Mouse (Mus musculus): Measurements from ENCODE around the gene Mlst8.

DNA sequence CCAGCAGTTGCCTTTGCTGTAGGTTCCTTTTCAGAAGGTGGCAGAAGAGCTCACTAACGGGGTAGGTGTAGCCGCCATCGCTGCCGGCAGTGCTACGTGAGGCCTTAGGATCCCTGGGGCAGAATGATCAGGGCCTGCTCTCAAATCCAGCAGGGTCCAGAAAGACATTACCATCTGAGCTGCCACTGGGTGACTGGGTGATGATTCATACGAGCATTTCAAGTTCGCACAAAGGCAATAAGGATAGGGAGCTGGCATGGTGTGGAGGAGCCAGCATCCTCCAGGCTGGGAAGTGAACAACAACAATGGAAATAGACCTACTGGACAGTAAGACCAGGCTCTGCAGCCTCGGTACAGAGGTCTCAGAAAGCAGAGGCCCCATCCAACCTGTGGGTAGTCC, 38.5 kb downstream of the Mlst8 start:
- TF ChIP-seq POLR2A (IDR thresholded peaks at IDR 0.05; ENCODE audit: control insufficient read depth, low read depth, low read length) (no peak), CTCF (IDR thresholded peaks at IDR 0.05; ENCODE audit: control insufficient read depth, insufficient read depth, insufficient replicate concordance, low read depth, low read length) (no peak)

Data from testis, adult 2 months (tissue).